Mouse (Mus musculus) lung, postnatal 4 days (tissue): ENCODE results near the gene Il1b.
A peak's percentile ranks its signal among the peaks of the same experiment; 100 is the strongest.

Experiments
- DNase-seq, 2 experiments: peaks; one replicate each; pipeline ENCODE4 v3.0.0; 2021

Gene Il1b

GRCm38 (mm10) chr2:129368106-129368505 lies 2.8 kb downstream of the Il1b start:
- no peak for DNase-seq

- DNase-seq = no peak
Observed at GRCm38 (mm10) chr2:129367246-129367645, 3.7 kb downstream of the Il1b start.

GRCm38 (mm10) chr2:129360975-129361560 lies 9.9 kb downstream of the Il1b start:
- no peak for DNase-seq

- DNase-seq = peak in 1 of 2 experiments; percentile 35
Observed at GRCm38 (mm10) chr2:129360197-129360596, 10.7 kb downstream of the Il1b start.

DNA sequence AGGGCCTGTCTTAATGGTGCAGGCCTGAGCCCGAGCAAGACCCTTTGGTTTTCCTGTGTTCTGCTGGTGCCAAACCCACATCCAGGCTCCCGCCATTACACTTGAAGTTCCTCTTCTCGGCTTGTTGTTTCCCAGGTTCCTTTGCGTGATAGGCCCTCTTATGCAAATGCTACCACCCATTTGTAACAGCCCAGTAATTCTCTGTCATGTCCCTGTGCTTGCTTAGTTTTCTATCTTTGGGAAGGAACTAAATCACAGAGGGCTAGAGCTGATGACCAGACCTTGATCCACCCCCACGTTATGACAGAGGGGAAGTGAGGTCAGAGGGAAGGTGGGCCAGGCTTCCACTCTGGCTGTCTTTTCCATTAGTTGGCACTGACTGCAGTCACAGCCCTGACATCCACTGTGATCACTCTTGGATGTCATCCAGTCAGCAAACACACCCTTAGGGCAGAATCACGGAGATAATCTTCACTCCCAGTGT lies 32.8 kb downstream of the Il1b start:
- DNase-seq = peak; percentile 43

DNA sequence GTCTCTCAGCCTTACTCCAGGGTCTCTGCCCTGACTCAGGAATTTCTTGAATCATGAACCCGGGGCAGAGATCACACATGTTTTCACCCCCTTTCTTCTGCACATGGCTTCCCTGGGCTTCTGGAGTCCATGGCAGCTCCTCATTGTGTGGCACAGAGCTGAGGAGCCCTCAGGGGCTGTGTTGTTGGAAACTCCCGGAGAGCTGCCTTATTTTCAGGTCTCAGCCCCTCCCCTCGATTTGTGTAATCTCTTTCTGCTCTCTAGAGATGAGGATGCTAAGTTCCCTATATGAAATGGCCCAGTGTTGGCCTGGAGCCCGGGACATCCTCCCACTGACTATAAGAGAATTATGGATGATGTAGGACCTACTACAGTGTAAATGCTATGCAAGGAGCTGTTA lies 37.5 kb downstream of the Il1b start:
- DNase-seq = no peak

GRCm38 (mm10) chr2:129330540-129330939 lies 40.4 kb downstream of the Il1b start:
- peak; percentile 29 to 54 for DNase-seq

DNA sequence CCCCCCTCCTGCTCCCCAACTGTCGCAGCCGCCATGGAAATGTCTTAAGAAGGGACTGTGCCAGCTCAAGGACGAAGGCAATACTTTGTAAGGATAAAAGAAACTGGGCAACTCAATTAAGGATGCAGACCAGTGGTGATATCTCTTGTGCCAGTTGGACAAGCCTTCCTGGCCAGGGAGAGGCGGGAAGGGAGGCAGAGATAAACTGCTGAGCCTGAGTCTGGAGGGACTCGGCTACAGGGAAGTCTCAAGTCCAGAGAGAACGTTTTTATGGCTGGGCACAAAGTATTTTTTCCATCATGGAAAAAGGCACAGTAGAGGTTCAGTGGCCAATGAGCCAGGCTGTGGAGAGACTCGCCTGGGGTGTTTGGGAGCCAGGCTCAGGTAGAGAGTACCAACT lies 40.9 kb downstream of the Il1b start:
- no peak for DNase-seq

GRCm38 (mm10) chr2:129328238-129328637 lies 42.7 kb downstream of the Il1b start:
- DNase-seq = peak in 1 of 2 experiments; percentile 17

DNA sequence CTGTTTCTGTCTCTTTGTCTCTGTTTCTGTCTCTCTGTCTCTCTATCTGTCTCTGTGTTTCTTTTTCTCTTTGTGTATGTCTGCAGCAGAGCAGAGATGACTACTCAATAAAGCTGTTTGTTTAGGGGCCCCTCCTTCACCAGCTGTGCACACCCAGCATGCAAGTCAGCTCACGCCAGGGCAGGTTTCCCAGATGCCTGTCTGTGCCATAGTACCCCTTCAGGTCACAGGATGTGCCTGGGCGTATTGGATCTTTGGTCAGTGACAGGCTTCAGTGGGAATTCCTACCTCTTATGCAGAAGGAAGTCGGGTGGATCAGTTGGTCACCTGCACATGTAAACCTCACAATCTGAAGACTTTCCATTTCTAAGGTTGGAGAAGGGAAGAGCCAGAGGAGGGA lies 46.7 kb downstream of the Il1b start:
- no peak for DNase-seq

DNA sequence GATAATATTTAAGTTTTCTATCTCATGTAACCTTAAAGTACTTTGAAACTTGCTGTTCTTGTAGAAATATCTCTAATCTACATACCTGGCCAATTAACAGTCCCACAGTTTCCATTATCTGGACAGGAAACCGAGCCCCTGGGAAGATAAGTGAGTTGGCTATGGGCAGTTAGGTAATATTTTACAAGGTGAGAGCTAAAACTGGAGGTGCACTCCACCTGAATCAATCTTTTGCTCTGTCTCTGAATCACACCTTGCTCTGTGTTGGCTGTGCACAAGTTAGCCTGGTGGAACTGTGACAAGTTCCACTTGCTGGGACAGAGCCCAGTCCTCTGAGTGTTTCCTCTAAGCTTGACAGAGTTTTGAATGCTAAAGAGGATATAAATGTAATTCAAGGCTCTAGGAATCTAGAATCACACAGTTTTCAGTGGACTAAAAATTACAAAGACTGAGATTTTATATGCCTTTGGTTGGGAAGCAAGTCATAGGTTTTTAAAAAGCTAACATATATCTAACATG lies 48.8 kb downstream of the Il1b start:
- DNase-seq = no peak

DNA sequence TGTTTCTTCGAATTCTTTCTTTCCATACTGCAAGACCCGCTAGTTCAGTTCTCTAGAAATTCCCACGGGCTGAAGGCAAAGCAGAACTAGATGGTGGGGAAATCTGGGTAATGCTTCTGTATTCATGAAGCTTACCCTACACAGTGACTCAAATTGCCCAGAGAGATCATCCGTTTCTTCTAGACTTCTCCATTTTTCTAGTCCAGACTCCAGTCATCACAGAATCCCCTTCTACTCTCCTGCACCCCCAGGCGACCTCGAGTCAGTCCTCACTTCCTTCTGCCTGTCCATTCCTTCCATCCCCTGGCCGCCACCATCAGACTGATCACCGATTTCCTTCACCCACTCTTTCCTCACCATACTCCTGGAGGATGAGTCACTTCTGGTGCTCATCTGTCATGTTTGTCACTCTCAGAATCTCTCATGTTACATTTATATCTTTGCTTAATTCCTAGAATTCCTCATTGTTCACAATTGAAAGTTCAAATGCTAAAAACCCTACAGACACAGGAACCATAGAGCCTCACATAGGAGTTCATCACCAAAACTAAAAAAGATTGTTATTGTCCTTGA lies 50.8 kb downstream of the Il1b start:
- peak in 1 of 2 experiments; percentile 32 for DNase-seq

GRCm38 (mm10) chr2:129315831-129316230 lies 55.1 kb downstream of the Il1b start:
- peak; percentile 50 to 59 for DNase-seq

DNA sequence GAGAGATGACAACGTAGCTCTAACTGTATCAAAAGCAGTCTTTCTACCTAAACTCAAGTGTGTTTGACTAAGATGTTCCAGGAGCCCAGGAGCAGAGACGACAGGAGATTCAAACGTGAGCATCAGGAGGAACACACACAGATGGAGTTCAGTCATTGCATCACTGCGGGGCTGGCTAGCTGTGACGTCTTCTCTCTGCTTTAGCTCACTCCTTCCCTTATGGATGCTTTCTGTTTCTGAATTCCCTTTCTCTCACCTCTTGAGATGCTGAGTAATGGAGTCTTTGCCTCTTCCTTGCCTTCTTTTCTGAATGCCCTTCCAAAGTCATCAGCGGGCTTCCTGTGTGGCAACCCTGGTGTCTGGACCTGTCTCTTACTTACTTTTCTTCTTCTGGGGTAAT lies 56.1 kb downstream of the Il1b start:
- no peak for DNase-seq
